Mouse (Mus musculus) stomach, postnatal 0 days (tissue): ENCODE measurements around the gene Gimap8.

ENCODE experiments used
- CTCF ChIP-seq: IDR thresholded peaks from 2 replicates; pipeline ENCODE4 v1.5.1; 2016; ENCODE audit warnings: antibody characterized with exemption, low read depth, mild to moderate bottlenecking, moderate library complexity
- EP300 ChIP-seq: optimal IDR thresholded peaks from 2 replicates; pipeline ENCODE3; 2016; ENCODE audit warnings: antibody characterized with exemption

- TF ChIP-seq CTCF (no peak), EP300 (no peak)
These were observed 50.0 kb downstream of the Gimap8 start for GRCm38 (mm10) chr6:48696830-48697554.
